Mouse (Mus musculus) hindbrain, embryonic 16.5 days (tissue): ENCODE data around the gene Zfand5. TPM values are rescaled to one million over a fixed set of nuclear protein-coding genes. Genes with fewer than 3 reads are reported as not detected.

Experiments
- polyA plus RNA-seq: library from polyadenylated mRNA; unstranded; fragments of >200 nt; fragmentation: Nextera tagmentation; extraction: Ambion mirVana; gene quantifications from 2 replicates; pipeline ENCODE4 v1.2.1, GENCODE M21; 2015

Zfand5 gene
- polyA plus RNA-seq, 1 experiment from 2014 or later, result 119 TPM

Other genes with a start within 250 kb of the Zfand5 start
- gene Gda, start 201.2 kb downstream of the Zfand5 start, polyA plus RNA-seq, result 0.55 and 0.71 TPM in 2 replicates